Mouse (Mus musculus) cortical plate, adult 2 months (tissue): ENCODE results near the gene 0610030E20Rik.

Experiments used
- CTCF ChIP-seq: fragments of 200-500 bp; IDR thresholded peaks from 2 replicates; pipeline ENCODE4 v1.5.1; 2011; ENCODE audit warnings: mild to moderate bottlenecking, control low read depth, low read length; ENCODE audit not compliant: insufficient read depth; ENCODE audit errors: extremely low read depth
- POLR2A ChIP-seq: fragments of 200-500 bp; IDR thresholded peaks from 2 replicates; pipeline ENCODE4 v1.6.1; 2011; ENCODE audit warnings: mild to moderate bottlenecking, low read length, control low read depth; ENCODE audit not compliant: insufficient read depth; ENCODE audit errors: extremely low read depth

DNA sequence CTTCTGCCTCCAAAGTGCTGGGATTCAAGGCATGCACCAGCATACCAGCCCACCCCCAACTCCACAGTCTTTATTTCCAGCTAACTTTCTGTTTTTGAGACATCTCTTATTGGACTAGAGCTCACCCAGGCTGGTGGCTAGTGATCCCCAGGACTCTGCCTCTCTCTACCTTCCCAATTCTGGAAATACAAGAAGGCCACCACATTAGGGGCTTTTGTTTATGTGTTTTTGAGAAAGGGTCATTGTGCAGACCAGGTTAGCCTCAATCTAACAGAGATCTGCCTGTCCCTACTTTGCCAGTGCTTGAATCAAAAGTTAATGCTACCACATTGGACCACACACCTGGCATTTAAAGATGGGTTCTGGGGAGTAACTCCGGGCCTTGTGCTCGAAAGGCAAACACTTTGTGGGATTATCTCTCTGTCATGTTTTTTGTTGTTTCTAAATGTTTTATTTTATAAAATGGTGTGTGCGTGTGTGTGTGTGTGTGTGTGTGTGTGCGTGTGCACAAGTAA lies 20.4 kb downstream of the 0610030E20Rik start:
- TF ChIP-seq CTCF: no peak
- TF ChIP-seq POLR2A: no peak
